Mouse (Mus musculus): ENCODE measurements around the gene Wdr11. TPM values are rescaled to one million over a fixed set of nuclear protein-coding genes. Genes with fewer than 3 reads are reported as not detected.

Gene Wdr11
- polyA plus RNA-seq, 1 experiment from 2014 or later, result 41.1 TPM

GRCm38 (mm10) chr7:129671675-129672651, 80.3 kb downstream of the Wdr11 start:
- no peak overlapping the region for H3K4me2 ChIP-seq
- WGBS, result 59% methylated on average over 18 of the region's 18 CpGs
- no peak for TF ChIP-seq CTCF (IDR thresholded peaks at IDR 0.05; ENCODE audit: low read depth)
- no peaks in the 10 kb centered on the region for H3K27me3 ChIP-seq (ENCODE audit: insufficient read depth, low read length)
- peaks cover 11% of the 10 kb centered on the region; the same call in 1 of the 2 replicates for H3K4me1 ChIP-seq (ENCODE audit: insufficient read depth)
- H3K9me3 ChIP-seq (ENCODE audit: low read depth, low read length), result no peaks in the 10 kb centered on the region
- H3K27ac ChIP-seq (ENCODE audit: low read depth), result peak overlapping the region; percentile 80
- H3K4me3 ChIP-seq (ENCODE audit: low read depth, low read length), result no peak overlapping the region
- DNase-seq (peak; percentile 76), ATAC-seq (ENCODE audit: insufficient read depth) (peak; percentile 93)
- no peak overlapping the region for H3K9ac ChIP-seq
- H3K36me3 ChIP-seq (ENCODE audit: insufficient read depth), result no peaks in the 10 kb centered on the region

- H3K27ac ChIP-seq (ENCODE audit: low read depth), result peak overlapping the region; percentile 80; the same call in 1 of the 2 replicates
- DNase-seq, result no peak
- TF ChIP-seq CTCF (IDR thresholded peaks at IDR 0.05; ENCODE audit: low read depth), result no peak
- H3K9ac ChIP-seq, result no peak overlapping the region
- peaks cover 11% of the 10 kb centered on the region; the same call in 1 of the 2 replicates for H3K4me1 ChIP-seq (ENCODE audit: insufficient read depth)
- no peak overlapping the region for H3K4me3 ChIP-seq (ENCODE audit: low read depth, low read length)
- H3K27me3 ChIP-seq (ENCODE audit: insufficient read depth, low read length), result no peaks in the 10 kb centered on the region
- no peak overlapping the region for H3K4me2 ChIP-seq
- WGBS, result 75% methylated on average over 9 of the region's 9 CpGs
- no peak for ATAC-seq (ENCODE audit: insufficient read depth)
- H3K9me3 ChIP-seq (ENCODE audit: low read depth, low read length), result no peaks in the 10 kb centered on the region
- no peaks in the 10 kb centered on the region for H3K36me3 ChIP-seq (ENCODE audit: insufficient read depth)
Measured at GRCm38 (mm10) chr7:129673776-129674175, 82.1 kb downstream of the Wdr11 start.

- Histone ChIP-seq H3K27me3 (ENCODE audit: insufficient read depth, low read length) (no peaks in the 10 kb centered on the region), H3K36me3 (ENCODE audit: insufficient read depth) (no peaks in the 10 kb centered on the region), H3K4me3 (ENCODE audit: low read depth, low read length) (no peak overlapping the region), H3K27ac (ENCODE audit: low read depth) (no peak overlapping the region), H3K4me2 (no peak overlapping the region), H3K9me3 (ENCODE audit: low read depth, low read length) (no peaks in the 10 kb centered on the region), H3K4me1 (ENCODE audit: insufficient read depth) (peaks cover 13% of the 10 kb centered on the region; the same call in 1 of the 2 replicates), H3K9ac (no peak overlapping the region)
- DNase-seq, result no peak
- no peak for TF ChIP-seq CTCF (IDR thresholded peaks at IDR 0.05; ENCODE audit: low read depth)
- no peak for ATAC-seq (ENCODE audit: insufficient read depth)
- WGBS, result 74% methylated on average over 4 of the region's 4 CpGs
Measured at GRCm38 (mm10) chr7:129674558-129674957, 82.9 kb downstream of the Wdr11 start.

- Histone ChIP-seq H3K27me3 (ENCODE audit: insufficient read depth, low read length) (no peaks in the 10 kb centered on the region), H3K9ac (no peak overlapping the region), H3K27ac (ENCODE audit: low read depth) (no peak overlapping the region), H3K4me2 (no peak overlapping the region), H3K4me3 (ENCODE audit: low read depth, low read length) (no peak overlapping the region), H3K9me3 (ENCODE audit: low read depth, low read length) (no peaks in the 10 kb centered on the region), H3K36me3 (ENCODE audit: insufficient read depth) (no peaks in the 10 kb centered on the region), H3K4me1 (ENCODE audit: insufficient read depth) (peaks cover 15% of the 10 kb centered on the region)
- 89% methylated on average over 6 of the region's 6 CpGs for WGBS
- DNase-seq, result no peak
- ATAC-seq (ENCODE audit: insufficient read depth), result no peak
- no peak for TF ChIP-seq CTCF (IDR thresholded peaks at IDR 0.05; ENCODE audit: low read depth)
Measured at GRCm38 (mm10) chr7:129675852-129676251, 84.2 kb downstream of the Wdr11 start.

- H3K36me3 ChIP-seq (ENCODE audit: insufficient read depth), result no peaks in the 10 kb centered on the region
- H3K27me3 ChIP-seq (ENCODE audit: insufficient read depth, low read length), result no peaks in the 10 kb centered on the region
- H3K27ac ChIP-seq (ENCODE audit: low read depth), result no peak overlapping the region
- H3K9ac ChIP-seq, result no peak overlapping the region
- peaks cover 15% of the 10 kb centered on the region for H3K4me1 ChIP-seq (ENCODE audit: insufficient read depth)
- ATAC-seq (ENCODE audit: insufficient read depth) (no peak), DNase-seq (no peak)
- no peaks in the 10 kb centered on the region for H3K9me3 ChIP-seq (ENCODE audit: low read depth, low read length)
- no peak overlapping the region for H3K4me3 ChIP-seq (ENCODE audit: low read depth, low read length)
- TF ChIP-seq CTCF (IDR thresholded peaks at IDR 0.05; ENCODE audit: low read depth), result no peak
- WGBS, result 79% methylated on average over 4 of the region's 4 CpGs
- no peak overlapping the region for H3K4me2 ChIP-seq
Measured at GRCm38 (mm10) chr7:129677141-129677540, 85.5 kb downstream of the Wdr11 start.

GRCm38 (mm10) chr7:129678431-129678830, 86.8 kb downstream of the Wdr11 start:
- H3K4me3 ChIP-seq (ENCODE audit: low read depth, low read length), result no peak overlapping the region
- no peaks in the 10 kb centered on the region for H3K36me3 ChIP-seq (ENCODE audit: insufficient read depth)
- H3K4me2 ChIP-seq, result peak overlapping the region; percentile 24; the same call in 1 of the 2 replicates
- ATAC-seq (ENCODE audit: insufficient read depth) (peak; percentile 60), DNase-seq (peak; percentile 86)
- H3K9ac ChIP-seq, result no peak overlapping the region
- H3K9me3 ChIP-seq (ENCODE audit: low read depth, low read length), result no peaks in the 10 kb centered on the region
- no peaks in the 10 kb centered on the region for H3K27me3 ChIP-seq (ENCODE audit: insufficient read depth, low read length)
- TF ChIP-seq CTCF (IDR thresholded peaks at IDR 0.05; ENCODE audit: low read depth), result no peak
- H3K27ac ChIP-seq (ENCODE audit: low read depth), result peak overlapping the region; percentile 19
- peaks cover 8% of the 10 kb centered on the region; the same call in 1 of the 2 replicates for H3K4me1 ChIP-seq (ENCODE audit: insufficient read depth)
- 26% methylated on average over 8 of the region's 8 CpGs for WGBS

GRCm38 (mm10) chr7:129678972-129679371, 87.3 kb downstream of the Wdr11 start:
- DNase-seq, result peak; percentile 46
- no peak for TF ChIP-seq CTCF (IDR thresholded peaks at IDR 0.05; ENCODE audit: low read depth)
- Histone ChIP-seq H3K4me3 (ENCODE audit: low read depth, low read length) (no peak overlapping the region), H3K9ac (no peak overlapping the region), H3K27me3 (ENCODE audit: insufficient read depth, low read length) (no peaks in the 10 kb centered on the region), H3K4me1 (ENCODE audit: insufficient read depth) (peaks cover 8% of the 10 kb centered on the region; the same call in 1 of the 2 replicates), H3K4me2 (no peak overlapping the region), H3K36me3 (ENCODE audit: insufficient read depth) (no peaks in the 10 kb centered on the region), H3K9me3 (ENCODE audit: low read depth, low read length) (no peaks in the 10 kb centered on the region), H3K27ac (ENCODE audit: low read depth) (peak overlapping the region; percentile 19)
- 41% methylated on average over 8 of the region's 8 CpGs for WGBS
- ATAC-seq (ENCODE audit: insufficient read depth), result 0 out of 2 replicates have a peak, but pooled peaks have one; percentile 4

Measured in lung, embryonic 14.5 days (tissue).